22 mouse cellular contexts compared by ENCODE assay signal in the genomic region with DNA sequence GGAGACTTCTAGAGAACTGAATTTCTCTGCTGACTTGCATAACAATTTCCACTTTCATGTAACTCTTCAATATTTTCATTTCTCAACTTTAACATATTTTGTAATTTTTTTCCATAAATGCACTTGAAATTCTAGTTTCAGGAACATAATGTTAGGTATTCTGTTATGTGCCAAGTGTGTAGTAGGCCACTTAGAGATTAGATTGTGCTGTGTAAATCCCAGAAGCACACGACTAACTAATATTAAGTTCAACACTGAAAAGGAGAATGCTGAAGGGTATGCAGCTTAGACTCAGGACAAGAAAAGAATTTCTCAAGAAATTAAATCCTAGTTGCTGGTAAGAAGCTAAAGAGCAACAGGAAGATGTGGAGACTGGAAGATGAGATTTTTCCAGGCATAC.
DNase-seq lines count a peak whose midpoint lies in the region; ATAC-seq and TF ChIP-seq lines count a peak whose summit lies in the region.
"Had no signal": no experiment of that assay in that cellular context is flagged by ENCODE, and none has a peak within 500 bp of the region (broad histone marks: within the 10 kb centered on the region; RNA-seq: fewer than 3 reads in every experiment).

No protein-coding gene starts in this region.

- no peak overlapping the region for H3K4me3 ChIP-seq in lung, embryonic 16.5 days (ENCODE audit: low read length)
- H3K4me3 ChIP-seq in lung, postnatal 0 days (ENCODE audit: low read depth, low read length), result no peak overlapping the region

- no peak for TF ChIP-seq CTCF in lung, postnatal 0 days (IDR thresholded peaks at IDR 0.05)

- no peak for DNase-seq in lung, postnatal 4 days
- peak; percentile 31 for DNase-seq in lung, postnatal 0 days (ENCODE audit: low spot score)
- DNase-seq in lung, postnatal 25 days (ENCODE audit: low spot score), result no peak
- DNase-seq in adipocyte (ENCODE audit: low spot score), result peak; percentile 21
- no peak for DNase-seq in left cerebral cortex, adult 18-20 months (ENCODE audit: low spot score in 2 of 2)
- DNase-seq: adrenal gland, adult 2 months; adrenal gland, adult 8-10 months; adrenal gland, postnatal 10 days; adrenal gland, postnatal 14 days; adrenal gland, postnatal 25 days; adrenal gland, postnatal 36 days; B cell, adult 2 months; cerebellum, adult 11 months; cerebellum, adult 11-12 months; cerebellum, adult 18-20 months; cerebellum, adult 2 months had no signal

- peak; percentile 57 for TF ChIP-seq EP300 in lung, postnatal 0 days (IDR thresholded peaks at IDR 0.05)

- no peaks in the 10 kb centered on the region for H3K27me3 ChIP-seq in lung, embryonic 16.5 days (ENCODE audit: control insufficient read depth, insufficient read depth, low read depth, low read length)
- H3K27me3 ChIP-seq in lung, postnatal 0 days (replicated peaks; ENCODE audit: insufficient read depth, low read length), result no peaks in the 10 kb centered on the region
- H3K27me3 ChIP-seq: CH12.LX, Patski had no signal

- 0 out of 2 replicates have a peak, but pooled peaks have one; percentile 57 for ATAC-seq in lung, embryonic 16.5 days (ENCODE audit: low read depth)
- ATAC-seq in lung, postnatal 0 days, result peak; percentile 46; the same call in 1 of the 2 replicates
- ATAC-seq: activated CD4-positive, CD25-positive, alpha-beta regulatory T cell, adult 4 months; CD4-positive, CD25-positive, alpha-beta regulatory T cell, adult 4 months; Patski had no signal

- H3K27ac ChIP-seq in lung, embryonic 16.5 days (ENCODE audit: low read length), result no peak overlapping the region
- no peak overlapping the region for H3K27ac ChIP-seq in lung, postnatal 0 days (ENCODE audit: low read length)

- H3K9ac ChIP-seq in lung, embryonic 16.5 days (ENCODE audit: low read length), result no peak overlapping the region
- no peak overlapping the region for H3K9ac ChIP-seq in lung, postnatal 0 days (replicated peaks; ENCODE audit: low read depth)

- H3K4me1 ChIP-seq in lung, embryonic 16.5 days (replicated peaks; ENCODE audit: control insufficient read depth, insufficient read depth, low read length), result no peaks in the 10 kb centered on the region
- no peaks in the 10 kb centered on the region for H3K4me1 ChIP-seq in lung, postnatal 0 days (ENCODE audit: insufficient read depth, low read depth, low read length)

- no peak overlapping the region for H3K4me2 ChIP-seq in lung, embryonic 16.5 days (ENCODE audit: low read depth, low read length)
- H3K4me2 ChIP-seq in lung, postnatal 0 days (replicated peaks; ENCODE audit: low read depth, low read length), result no peak overlapping the region

- no peaks in the 10 kb centered on the region for H3K36me3 ChIP-seq in lung, embryonic 16.5 days (ENCODE audit: control insufficient read depth, insufficient read depth, low read length)
- H3K36me3 ChIP-seq in lung, postnatal 0 days (ENCODE audit: insufficient read depth, low read length), result no peaks in the 10 kb centered on the region
- H3K36me3 ChIP-seq: G1E had no signal

- no peaks in the 10 kb centered on the region for H3K9me3 ChIP-seq in lung, embryonic 16.5 days (ENCODE audit: control insufficient read depth, low read length)
- H3K9me3 ChIP-seq in lung, postnatal 0 days (ENCODE audit: low read length), result no peaks in the 10 kb centered on the region
- H3K9me3 ChIP-seq: G1E had no signal

- 31% methylated on average over 1 of the region's 1 CpGs for WGBS in lung, embryonic 16.5 days
- WGBS in lung, postnatal 0 days, result 60% methylated on average over 1 of the region's 1 CpGs

Comparison
In these comparisons a context has a peak if more than half of its experiments do, and no peak if none do; other contexts are left out.
1. DNase-seq: peak in lung, postnatal 0 days (single experiment) and adipocyte (single experiment); none in lung, postnatal 4 days (0 of 2), lung, postnatal 25 days (single experiment) and left cerebral cortex, adult 18-20 months (0 of 2).